Mouse (Mus musculus): ENCODE data around the gene Ripor2. TPM values are rescaled to one million over a fixed set of nuclear protein-coding genes. Genes with fewer than 3 reads are reported as not detected.

The Ripor2 gene
- polyA plus RNA-seq, 1 experiment: 46.4 TPM

DNA sequence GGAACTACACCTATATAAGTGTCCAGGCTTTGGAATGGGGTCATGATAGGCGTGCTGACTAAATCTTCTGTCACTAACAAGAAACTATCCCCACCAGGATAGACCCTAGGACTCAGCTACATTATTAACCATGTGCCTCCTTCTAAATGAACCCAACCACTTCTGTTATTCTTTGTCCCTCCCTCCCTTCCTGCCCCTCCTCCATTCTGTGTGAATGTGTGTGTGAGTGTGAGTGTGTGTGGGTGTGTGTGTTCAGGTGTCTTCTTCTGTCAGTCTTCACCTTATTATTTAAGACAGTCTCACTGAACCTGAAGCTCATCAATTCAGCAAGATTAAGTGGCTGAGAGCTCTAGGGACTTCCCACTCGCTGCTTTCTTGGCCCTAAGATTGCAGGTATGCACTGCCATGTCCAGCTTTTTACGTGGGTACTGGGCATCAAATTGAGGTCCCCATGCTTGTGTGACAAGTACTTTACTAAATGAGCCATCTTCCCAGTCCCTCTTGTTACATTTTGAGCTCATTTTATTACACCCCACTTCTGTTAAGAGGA lies 58.9 kb downstream of the Ripor2 start:
- Histone ChIP-seq H3K36me3 (ENCODE audit: control insufficient read depth, insufficient read depth, low read length) (peaks cover 7% of the 10 kb centered on the region; the same call in 1 of the 2 replicates), H3K4me1 (ENCODE audit: control insufficient read depth, insufficient read depth, insufficient read length) (peaks cover 30% of the 10 kb centered on the region), H3K4me3 (ENCODE audit: extremely low read depth, insufficient read depth, insufficient read length) (no peak overlapping the region), H3K27ac (ENCODE audit: insufficient read depth, low read length) (peak overlapping the region; percentile 96), H3K27me3 (ENCODE audit: control insufficient read depth, insufficient read depth, low read length) (no peaks in the 10 kb centered on the region)
- 37% methylated on average over 3 of the region's 3 CpGs for WGBS
- TF ChIP-seq POLR2A (IDR thresholded peaks at IDR 0.05; ENCODE audit: low read depth, low read length) (no peak; the same call in 1 of the 2 replicates), CTCF (IDR thresholded peaks at IDR 0.05; ENCODE audit: extremely low read depth, insufficient read depth, insufficient read length, insufficient replicate concordance) (no peak)
- peak in 1 of 2 experiments; percentile 33 for DNase-seq (ENCODE audit: low read depth in 1 of 2, low spot score in 2 of 2)

DNA sequence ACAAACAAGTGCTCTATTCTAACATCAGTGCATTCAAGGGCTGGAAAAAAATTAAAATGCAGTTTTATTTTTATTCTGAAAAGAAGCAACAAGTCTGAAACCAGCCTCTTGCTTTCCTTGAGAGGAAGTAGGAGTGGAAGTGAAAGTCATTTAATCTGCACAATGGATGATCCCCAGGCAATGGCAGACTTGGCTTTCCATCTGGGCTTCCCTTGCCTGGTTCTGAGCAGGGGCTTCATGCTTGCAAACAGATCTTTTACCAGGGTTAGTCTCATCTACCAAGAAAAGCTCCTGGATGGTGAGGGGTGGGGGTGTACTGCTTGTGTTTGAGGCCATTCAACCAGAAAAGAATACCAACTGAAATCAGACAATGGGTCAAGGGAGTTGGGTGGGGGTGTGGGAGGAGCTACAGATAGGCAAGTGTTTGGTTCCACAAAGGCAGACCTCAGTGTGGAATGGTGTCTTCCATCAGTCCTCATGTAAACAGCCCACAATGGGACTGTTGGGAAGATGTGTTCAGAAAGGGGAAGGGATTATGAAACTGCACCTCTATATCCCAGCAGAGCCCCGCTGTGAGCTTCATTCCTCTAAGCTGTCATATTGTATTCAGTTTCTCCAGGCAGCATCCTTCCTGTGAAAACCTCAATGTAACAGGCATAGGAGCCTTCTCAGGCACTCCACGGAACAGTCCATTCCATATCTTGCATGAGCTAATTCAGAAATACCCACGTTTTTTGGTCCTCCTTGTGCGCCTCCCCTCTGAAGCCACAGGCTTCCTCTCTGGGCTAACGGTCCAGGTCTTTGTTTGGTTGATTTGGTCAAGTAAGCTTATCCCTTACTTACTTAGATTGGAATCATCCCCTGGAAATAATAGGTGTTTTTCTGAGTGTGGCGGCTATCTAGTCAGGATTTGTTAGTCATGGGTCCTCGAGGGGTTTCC lies 59.8 kb downstream of the Ripor2 start:
- WGBS: 11% methylated on average over 7 of the region's 7 CpGs
- peaks cover 22% of the 10 kb centered on the region for H3K4me1 ChIP-seq (ENCODE audit: control insufficient read depth, insufficient read depth, insufficient read length)
- peak overlapping the region; percentile 10; the same call in 1 of the 2 replicates for H3K4me3 ChIP-seq (ENCODE audit: extremely low read depth, insufficient read depth, insufficient read length)
- H3K36me3 ChIP-seq (ENCODE audit: control insufficient read depth, insufficient read depth, low read length): peaks cover 7% of the 10 kb centered on the region; the same call in 1 of the 2 replicates
- peak overlapping the region; percentile 45 for H3K27ac ChIP-seq (ENCODE audit: insufficient read depth, low read length)
- H3K27me3 ChIP-seq (ENCODE audit: control insufficient read depth, insufficient read depth, low read length): no peaks in the 10 kb centered on the region
- peak in 1 of 2 experiments; percentile 22 for DNase-seq (ENCODE audit: low read depth in 1 of 2, low spot score in 2 of 2)
- no peak for TF ChIP-seq POLR2A (IDR thresholded peaks at IDR 0.05; ENCODE audit: low read depth, low read length)
- TF ChIP-seq CTCF (IDR thresholded peaks at IDR 0.05; ENCODE audit: extremely low read depth, insufficient read depth, insufficient read length, insufficient replicate concordance): no peak

- 41% methylated on average over 3 of the region's 3 CpGs for WGBS
- H3K4me3 ChIP-seq (ENCODE audit: extremely low read depth, insufficient read depth, insufficient read length): no peak overlapping the region
- TF ChIP-seq CTCF (IDR thresholded peaks at IDR 0.05; ENCODE audit: extremely low read depth, insufficient read depth, insufficient read length, insufficient replicate concordance) (no peak), POLR2A (IDR thresholded peaks at IDR 0.05; ENCODE audit: low read depth, low read length) (no peak)
- no peaks in the 10 kb centered on the region for H3K27me3 ChIP-seq (ENCODE audit: control insufficient read depth, insufficient read depth, low read length)
- H3K27ac ChIP-seq (ENCODE audit: insufficient read depth, low read length): no peak overlapping the region
- no peak for DNase-seq (ENCODE audit: low read depth in 1 of 2, low spot score in 2 of 2)
- H3K36me3 ChIP-seq (ENCODE audit: control insufficient read depth, insufficient read depth, low read length): peaks cover 15% of the 10 kb centered on the region
- H3K4me1 ChIP-seq (ENCODE audit: control insufficient read depth, insufficient read depth, insufficient read length): peaks cover 14% of the 10 kb centered on the region
Observed at GRCm38 (mm10) chr13:24645146-24645545, 63.2 kb downstream of the Ripor2 start.

DNA sequence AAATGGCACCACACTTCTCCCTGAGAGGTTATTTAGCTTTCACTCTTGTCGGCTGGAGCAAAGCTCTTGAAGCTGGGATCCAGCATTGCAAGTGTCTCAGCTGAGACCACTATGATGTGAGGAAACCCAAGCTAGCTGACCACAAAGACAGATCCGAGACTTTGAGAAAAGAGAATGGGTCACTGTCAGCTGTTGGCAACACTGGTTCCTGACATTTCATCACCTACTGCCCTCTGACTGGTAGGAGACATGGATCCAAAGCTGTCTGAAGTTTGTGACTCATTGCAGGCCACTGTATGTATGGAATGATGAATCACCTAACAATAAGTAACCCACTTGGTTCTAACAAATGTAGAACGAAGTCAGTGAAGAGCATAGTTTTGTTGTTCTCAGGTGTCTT lies 64.3 kb downstream of the Ripor2 start:
- Histone ChIP-seq H3K4me3 (ENCODE audit: extremely low read depth, insufficient read depth, insufficient read length) (no peak overlapping the region), H3K4me1 (ENCODE audit: control insufficient read depth, insufficient read depth, insufficient read length) (peaks cover 12% of the 10 kb centered on the region), H3K27ac (ENCODE audit: insufficient read depth, low read length) (no peak overlapping the region), H3K27me3 (ENCODE audit: control insufficient read depth, insufficient read depth, low read length) (no peaks in the 10 kb centered on the region), H3K36me3 (ENCODE audit: control insufficient read depth, insufficient read depth, low read length) (peaks cover 18% of the 10 kb centered on the region)
- no peak for TF ChIP-seq POLR2A (IDR thresholded peaks at IDR 0.05; ENCODE audit: low read depth, low read length)
- no peak for TF ChIP-seq CTCF (IDR thresholded peaks at IDR 0.05; ENCODE audit: extremely low read depth, insufficient read depth, insufficient read length, insufficient replicate concordance)
- WGBS: 81% methylated on average over 3 of the region's 3 CpGs
- DNase-seq (ENCODE audit: low read depth in 1 of 2, low spot score in 2 of 2): no peak

- DNase-seq (ENCODE audit: low read depth in 1 of 2, low spot score in 2 of 2): no peak
- H3K27ac ChIP-seq (ENCODE audit: insufficient read depth, low read length): no peak overlapping the region
- peaks cover 5% of the 10 kb centered on the region for H3K4me1 ChIP-seq (ENCODE audit: control insufficient read depth, insufficient read depth, insufficient read length)
- H3K27me3 ChIP-seq (ENCODE audit: control insufficient read depth, insufficient read depth, low read length): no peaks in the 10 kb centered on the region
- peaks cover 19% of the 10 kb centered on the region for H3K36me3 ChIP-seq (ENCODE audit: control insufficient read depth, insufficient read depth, low read length)
- H3K4me3 ChIP-seq (ENCODE audit: extremely low read depth, insufficient read depth, insufficient read length): no peak overlapping the region
- TF ChIP-seq CTCF (IDR thresholded peaks at IDR 0.05; ENCODE audit: extremely low read depth, insufficient read depth, insufficient read length, insufficient replicate concordance): no peak
- TF ChIP-seq POLR2A (IDR thresholded peaks at IDR 0.05; ENCODE audit: low read depth, low read length): no peak
- 81% methylated on average over 2 of the region's 2 CpGs for WGBS
Observed at GRCm38 (mm10) chr13:24647444-24647843, 65.5 kb downstream of the Ripor2 start.

DNA sequence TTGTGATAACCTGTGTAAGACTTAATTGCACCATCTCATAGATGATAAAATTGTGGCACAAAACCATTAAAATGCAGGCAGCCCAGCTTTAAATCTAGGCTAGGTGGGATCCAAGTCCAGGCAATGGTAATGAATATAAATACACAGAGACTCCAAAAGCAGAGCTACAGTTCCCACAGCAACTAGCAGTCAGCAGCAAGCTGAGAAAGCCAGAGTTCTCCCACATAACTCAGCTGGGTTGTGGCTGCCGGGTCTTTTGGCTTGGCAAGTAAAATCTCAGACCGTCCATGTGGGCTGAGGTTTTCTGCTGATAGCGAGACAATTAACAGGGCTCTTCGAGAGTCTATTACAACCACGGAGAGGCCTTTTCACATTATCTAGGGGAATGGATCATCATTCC lies 66.0 kb downstream of the Ripor2 start:
- H3K4me3 ChIP-seq (ENCODE audit: extremely low read depth, insufficient read depth, insufficient read length): no peak overlapping the region
- DNase-seq (ENCODE audit: low read depth in 1 of 2, low spot score in 2 of 2): no peak
- H3K4me1 ChIP-seq (ENCODE audit: control insufficient read depth, insufficient read depth, insufficient read length): peaks cover 5% of the 10 kb centered on the region
- peaks cover 19% of the 10 kb centered on the region for H3K36me3 ChIP-seq (ENCODE audit: control insufficient read depth, insufficient read depth, low read length)
- TF ChIP-seq POLR2A (IDR thresholded peaks at IDR 0.05; ENCODE audit: low read depth, low read length): no peak
- no peak for TF ChIP-seq CTCF (IDR thresholded peaks at IDR 0.05; ENCODE audit: extremely low read depth, insufficient read depth, insufficient read length, insufficient replicate concordance)
- H3K27me3 ChIP-seq (ENCODE audit: control insufficient read depth, insufficient read depth, low read length): no peaks in the 10 kb centered on the region
- WGBS: 76% methylated on average over 5 of the region's 5 CpGs
- H3K27ac ChIP-seq (ENCODE audit: insufficient read depth, low read length): no peak overlapping the region

All from spleen, adult 2 months (tissue).